Mouse (Mus musculus): ENCODE measurements around the gene Rnf213.

Rnf213 gene

GRCm38 (mm10) chr11:119434316-119434715 lies 41.4 kb downstream of the Rnf213 start:
- no peak for DNase-seq (ENCODE audit: extremely low read depth, insufficient read length, low spot score)

DNA sequence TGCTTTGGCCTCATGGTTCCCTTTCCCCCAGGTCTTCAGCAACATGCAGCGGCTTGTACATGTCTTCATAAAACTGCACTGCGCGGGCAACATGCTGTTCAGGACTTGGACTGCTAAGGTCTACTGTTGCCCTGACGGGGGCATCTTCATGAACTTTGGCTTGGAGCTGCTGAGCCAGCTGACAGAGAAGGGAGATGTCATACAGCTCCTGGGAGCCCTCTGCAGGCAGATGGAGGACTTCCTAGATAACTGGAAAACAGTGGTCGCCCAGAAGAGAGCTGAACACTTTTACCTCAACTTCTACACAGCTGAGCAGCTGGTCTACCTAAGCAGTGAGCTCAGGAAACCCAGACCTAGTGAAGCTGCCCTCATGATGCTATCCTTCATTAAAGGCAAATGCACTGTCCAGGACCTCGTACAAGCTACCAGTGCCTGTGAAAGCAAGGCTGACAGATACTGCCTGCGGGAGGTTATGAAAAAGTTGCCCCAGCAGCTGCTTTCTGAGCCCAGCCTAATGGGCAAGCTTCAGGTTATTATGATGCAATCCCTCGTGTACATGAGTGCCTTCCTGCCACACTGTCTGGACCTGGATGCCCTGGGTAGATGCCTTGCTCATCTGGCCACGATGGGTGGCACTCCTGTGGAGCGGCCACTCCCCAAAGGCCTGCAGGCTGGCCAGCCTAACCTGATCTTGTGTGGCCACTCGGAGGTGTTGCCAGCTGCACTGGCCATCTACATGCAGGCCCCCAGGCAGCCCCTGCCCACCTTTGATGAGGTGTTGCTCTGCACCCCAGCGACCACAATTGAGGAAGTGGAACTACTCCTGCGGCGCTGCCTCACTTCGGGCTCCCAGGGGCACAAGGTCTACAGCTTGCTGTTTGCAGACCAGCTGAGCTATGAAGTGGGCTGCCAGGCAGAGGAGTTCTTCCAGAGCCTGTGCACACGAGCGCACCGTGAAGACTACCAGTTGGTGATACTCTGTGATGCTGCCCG lies 43.3 kb downstream of the Rnf213 start:
- DNase-seq (ENCODE audit: extremely low read depth, insufficient read length, low spot score), result no peak

DNA sequence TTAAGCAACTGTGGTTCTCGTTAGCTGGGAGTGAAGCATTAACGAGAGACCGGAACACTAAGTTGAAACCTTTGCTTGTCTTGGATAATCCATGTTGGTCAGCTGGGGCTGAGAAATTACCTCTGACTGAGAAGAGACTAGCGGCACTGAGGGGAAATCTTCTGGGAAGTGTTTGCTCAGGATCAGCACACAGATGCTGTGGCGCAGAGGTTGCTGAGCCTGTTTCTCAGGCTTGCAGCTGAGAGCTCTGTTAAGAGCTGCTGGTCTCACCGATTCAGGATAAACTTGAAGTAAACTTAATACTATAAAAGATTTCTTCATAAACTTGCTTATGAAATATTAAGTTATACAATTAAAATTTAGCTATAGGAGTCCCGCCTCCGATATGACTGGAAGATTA lies 45.9 kb downstream of the Rnf213 start:
- DNase-seq (ENCODE audit: extremely low read depth, insufficient read length, low spot score), result no peak

- no peak for DNase-seq (ENCODE audit: extremely low read depth, insufficient read length, low spot score)
Observed at GRCm38 (mm10) chr11:119442199-119442598, 49.3 kb downstream of the Rnf213 start.

DNA sequence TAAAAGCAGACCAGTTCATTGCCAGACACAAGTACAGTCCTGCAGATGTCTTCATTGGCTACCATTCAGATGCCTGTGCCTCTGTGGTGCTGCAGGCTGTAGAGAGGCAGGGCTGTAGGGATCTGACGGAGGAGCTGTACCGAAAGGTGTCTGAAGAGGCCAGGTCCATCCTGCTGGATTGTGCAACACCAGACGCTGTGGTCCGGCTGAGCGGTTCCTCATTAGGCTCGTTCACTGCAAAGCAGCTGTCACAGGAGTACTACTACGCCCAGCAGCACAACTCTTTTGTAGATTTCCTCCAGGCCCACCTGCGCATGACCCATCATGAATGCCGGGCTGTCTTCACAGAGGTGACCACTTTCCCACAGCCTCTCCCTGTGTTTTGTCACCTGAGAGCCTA lies 50.5 kb downstream of the Rnf213 start:
- no peak for DNase-seq (ENCODE audit: extremely low read depth, insufficient read length, low spot score)

GRCm38 (mm10) chr11:119456097-119456496 lies 63.2 kb downstream of the Rnf213 start:
- DNase-seq (ENCODE audit: extremely low read depth, insufficient read length, low spot score), result no peak

GRCm38 (mm10) chr11:119477876-119478275 lies 85.0 kb downstream of the Rnf213 start:
- DNase-seq (ENCODE audit: extremely low read depth, insufficient read length, low spot score), result no peak

DNA sequence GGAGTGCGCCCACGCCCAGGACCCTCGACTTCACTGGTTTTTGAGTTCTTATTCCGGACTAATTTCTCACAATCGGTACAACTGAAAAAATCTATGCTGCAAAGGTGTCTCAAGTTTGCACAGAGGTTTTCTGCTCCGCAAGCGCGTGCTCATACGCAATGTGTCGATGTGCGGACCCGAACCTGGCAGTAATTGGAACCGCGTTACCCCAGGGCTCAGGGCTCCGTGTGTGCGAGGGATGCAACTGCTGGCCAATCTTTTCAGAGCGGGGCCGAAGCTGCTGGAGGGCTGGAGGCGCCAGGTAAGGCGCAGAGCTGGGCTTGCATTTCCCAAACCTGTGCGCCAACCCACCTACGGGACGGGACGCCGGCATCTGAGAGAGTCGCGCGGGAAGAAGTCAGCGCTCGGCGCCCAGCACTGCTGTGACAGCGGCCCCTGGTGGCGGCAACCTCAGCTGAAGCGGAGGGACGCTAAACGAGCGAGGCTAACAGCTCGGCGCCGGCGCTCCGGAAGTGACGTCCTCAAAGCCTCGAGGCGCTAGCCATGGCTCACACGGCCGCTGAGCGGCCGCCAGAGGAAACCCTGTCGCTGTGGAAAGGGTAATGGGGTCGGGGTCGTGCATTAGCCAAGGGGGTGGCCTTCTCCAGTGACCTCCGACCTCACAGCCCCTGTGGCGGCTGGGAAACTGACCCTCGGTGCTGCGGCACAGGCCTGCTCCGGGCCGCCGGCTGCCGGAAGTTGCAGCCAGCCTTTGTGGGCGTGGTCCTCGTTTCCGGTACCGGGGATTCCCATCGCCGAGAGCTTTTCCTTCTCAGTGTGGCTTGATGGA lies 98.2 kb downstream of the Rnf213 start, which contains the start of gene Endov:
Endov (plus strand) TSS at position 487 of the 829 bp plus-strand sequence.
- DNase-seq (ENCODE audit: extremely low read depth, insufficient read length, low spot score), result peak; percentile 96

DNA sequence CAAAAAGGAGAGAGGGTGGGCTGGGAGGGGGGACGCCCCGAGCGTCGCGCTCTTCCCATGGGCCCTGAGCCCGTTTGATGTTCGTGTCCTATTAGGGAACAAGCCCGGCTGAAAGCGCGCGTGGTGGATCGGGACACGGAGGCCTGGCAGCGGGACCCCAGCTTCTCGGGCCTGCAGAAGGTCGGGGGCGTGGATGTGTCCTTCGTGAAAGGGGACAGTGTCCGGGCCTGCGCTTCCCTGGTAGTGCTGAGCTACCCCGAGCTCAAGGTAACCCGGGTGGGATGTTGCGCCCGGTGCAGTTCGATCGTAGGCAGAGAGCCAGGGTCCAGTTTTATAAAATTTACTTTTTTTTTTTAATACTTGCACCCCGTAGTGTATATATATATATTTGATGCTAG lies 98.8 kb downstream of the Rnf213 start:
- no peak for DNase-seq (ENCODE audit: extremely low read depth, insufficient read length, low spot score)

DNA sequence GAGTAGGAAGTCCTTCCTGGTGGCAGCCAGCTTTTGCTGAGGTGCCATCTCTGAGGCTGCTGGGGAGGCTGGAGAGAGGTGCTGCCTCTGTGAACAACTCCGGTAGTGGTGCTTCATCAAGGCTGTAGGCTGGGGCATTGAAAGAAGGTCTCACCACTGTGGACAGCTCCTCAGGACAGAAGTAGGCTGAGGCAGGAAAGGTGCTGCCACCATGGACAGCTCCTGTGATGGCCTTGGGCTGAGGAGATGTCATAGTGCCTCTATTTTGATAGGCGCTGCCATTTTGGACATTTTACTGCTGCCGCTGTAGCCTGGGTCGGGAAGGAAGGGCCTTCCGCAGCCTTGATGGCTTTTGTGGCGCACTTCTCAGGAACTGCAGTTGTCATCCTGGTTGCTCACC lies 99.9 kb downstream of the Rnf213 start:
- no peak for DNase-seq (ENCODE audit: extremely low read depth, insufficient read length, low spot score)

GRCm38 (mm10) chr11:119493516-119493915 lies 100.6 kb downstream of the Rnf213 start:
- no peak for DNase-seq (ENCODE audit: extremely low read depth, insufficient read length, low spot score)

GRCm38 (mm10) chr11:119496147-119496546 lies 103.2 kb downstream of the Rnf213 start:
- DNase-seq (ENCODE audit: extremely low read depth, insufficient read length, low spot score), result no peak

DNA sequence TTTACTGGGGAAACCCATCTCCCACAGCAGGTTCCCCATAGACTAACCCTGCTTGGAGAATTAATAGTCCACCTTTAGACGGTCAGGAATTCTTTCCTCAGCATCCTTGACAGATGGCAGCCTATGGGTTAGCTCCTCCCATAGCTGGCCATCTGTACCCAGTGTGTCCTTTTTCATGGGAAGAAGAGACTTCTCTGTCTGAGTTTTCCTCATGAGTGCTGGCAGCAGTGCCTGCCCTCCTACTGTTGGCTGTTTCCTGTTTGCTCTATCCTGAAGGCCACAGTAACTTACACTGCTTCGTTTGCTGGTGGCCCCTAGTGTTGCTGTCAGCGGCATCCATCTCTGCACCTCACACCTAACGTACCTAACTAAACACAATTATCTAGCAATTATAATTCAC lies 104.6 kb downstream of the Rnf213 start:
- no peak for DNase-seq (ENCODE audit: extremely low read depth, insufficient read length, low spot score)

GRCm38 (mm10) chr11:119499297-119499696 lies 106.4 kb downstream of the Rnf213 start:
- no peak for DNase-seq (ENCODE audit: extremely low read depth, insufficient read length, low spot score)

GRCm38 (mm10) chr11:119500011-119500410 lies 107.1 kb downstream of the Rnf213 start:
- DNase-seq (ENCODE audit: extremely low read depth, insufficient read length, low spot score), result no peak

GRCm38 (mm10) chr11:119503675-119504074 lies 110.8 kb downstream of the Rnf213 start:
- DNase-seq (ENCODE audit: extremely low read depth, insufficient read length, low spot score), result no peak

DNA sequence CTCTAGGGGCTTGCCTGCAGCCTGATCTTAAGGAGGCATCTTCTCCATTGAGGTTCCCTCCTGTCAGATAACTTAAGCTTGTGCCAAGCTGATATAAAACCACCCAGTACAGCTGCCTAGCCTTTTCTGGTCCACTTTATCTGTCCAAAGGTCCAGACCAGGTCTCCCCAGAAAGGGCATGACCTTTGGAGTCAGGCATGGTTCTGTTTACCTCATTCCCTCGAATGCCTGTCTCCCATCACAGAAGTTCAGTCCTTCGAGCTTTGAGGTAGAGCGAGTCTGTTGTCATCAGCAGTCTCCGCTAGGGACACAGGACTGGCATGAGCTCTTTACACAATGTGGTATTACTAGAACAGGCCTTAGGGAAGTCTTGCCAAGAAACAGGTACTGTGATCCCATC lies 113.5 kb downstream of the Rnf213 start:
- DNase-seq (ENCODE audit: extremely low read depth, insufficient read length, low spot score), result no peak

- no peak for DNase-seq (ENCODE audit: extremely low read depth, insufficient read length, low spot score)
Observed at GRCm38 (mm10) chr11:119507772-119508171, 114.9 kb downstream of the Rnf213 start.

DNA sequence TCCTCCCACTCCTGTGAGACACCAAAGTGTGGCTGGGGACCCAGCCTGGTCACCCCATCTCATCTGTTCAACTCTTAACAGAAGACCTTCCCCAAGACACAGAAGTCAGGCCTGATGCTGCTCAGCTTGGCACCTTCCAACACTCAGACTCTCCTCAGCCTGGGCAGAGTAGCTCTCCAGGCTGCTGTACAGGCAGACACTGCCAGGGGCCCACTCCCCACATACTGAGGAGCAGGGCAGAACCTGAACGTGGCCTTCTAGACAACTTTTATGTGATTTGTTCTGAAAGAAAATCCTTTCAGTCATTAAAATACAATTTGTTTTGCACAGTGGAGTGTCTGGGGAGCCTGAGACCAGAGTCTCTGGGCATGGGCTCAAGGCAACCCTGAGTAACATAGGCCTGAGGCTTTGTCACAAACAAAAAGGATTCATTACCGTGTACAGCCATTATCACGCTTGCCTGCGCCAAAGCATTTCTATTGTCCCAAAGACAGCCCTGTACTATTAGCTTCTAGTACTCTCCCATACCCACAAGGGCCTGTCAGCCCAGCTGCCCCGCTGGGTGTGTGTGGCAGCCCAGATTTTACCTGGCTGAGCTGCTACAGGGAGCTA lies 116.4 kb downstream of the Rnf213 start:
- DNase-seq (ENCODE audit: extremely low read depth, insufficient read length, low spot score), result no peak

- no peak for DNase-seq (ENCODE audit: extremely low read depth, insufficient read length, low spot score)
Observed at GRCm38 (mm10) chr11:119513038-119513659, 120.2 kb downstream of the Rnf213 start.
